Mouse (Mus musculus) MEL (cell line): ENCODE data around the gene Rhof. TPM values are rescaled to one million over a fixed set of nuclear protein-coding genes. Genes with fewer than 3 reads are reported as not detected.
A peak's percentile ranks its signal among the peaks of the same experiment; 100 is the strongest.

ENCODE experiments used
- DNase-seq: peaks from one replicate; pipeline ENCODE4 v3.0.0; 2011; ENCODE audit warnings: low read depth, low spot score
- H3K27ac ChIP-seq: 2 replicates; pipeline ENCODE4 v1.5.1; 2012; ENCODE audit warnings: low read depth, mild to moderate bottlenecking, control low read depth, low read length, moderate library complexity; ENCODE audit not compliant: control insufficient read depth
- H3K27me3 ChIP-seq, 2 experiments: fragments of 150-350 bp in 1 of 2; sonication (generic) in 1 of 2; 2 replicates each; pipeline ENCODE4 v1.6.1; 2012; ENCODE audit warnings: low read length in 2 of 2, mild to moderate bottlenecking in 2 of 2, improper control_type of control experiment in 1 of 2, moderate library complexity in 1 of 2; ENCODE audit not compliant: insufficient read depth in 2 of 2, control insufficient read depth in 1 of 2
- H3K36me3 ChIP-seq, 2 experiments: 2 replicates each; pipeline ENCODE4 v1.6.1; 2012 to 2014; ENCODE audit warnings: low read length in 2 of 2, improper control_type of control experiment in 1 of 2, inconsistent platforms in 1 of 2, mild to moderate bottlenecking in 1 of 2; ENCODE audit not compliant: insufficient read depth in 2 of 2, control insufficient read depth in 1 of 2
- H3K4me1 ChIP-seq, 2 experiments: fragments of 150-350 bp in 1 of 2; sonication (generic) in 1 of 2; 2 replicates each; pipeline ENCODE4 v1.6.1; 2012; ENCODE audit warnings: low read length in 2 of 2, improper control_type of control experiment in 1 of 2, mild to moderate bottlenecking in 1 of 2; ENCODE audit not compliant: insufficient read depth in 2 of 2, control insufficient read depth in 1 of 2
- H3K4me3 ChIP-seq, 2 experiments: fragments of 150-350 bp in 1 of 2; sonication (generic) in 1 of 2; 2 replicates each; pipeline ENCODE4 v1.5.1; 2012; ENCODE audit warnings: low read depth in 2 of 2, low read length in 2 of 2, mild to moderate bottlenecking in 2 of 2, moderate library complexity in 2 of 2, control low read depth in 1 of 2, improper control_type of control experiment in 1 of 2; ENCODE audit not compliant: control insufficient read depth in 1 of 2, insufficient read depth in 1 of 2
- H3K79me2 ChIP-seq: 2 replicates; pipeline ENCODE4 v1.6.1; 2012; ENCODE audit warnings: mild to moderate bottlenecking, low read length, moderate library complexity; ENCODE audit not compliant: control insufficient read depth, poor library complexity, insufficient read depth
- H3K9ac ChIP-seq: 2 replicates; pipeline ENCODE4 v1.6.1; 2012; ENCODE audit warnings: low read depth, mild to moderate bottlenecking, control low read depth, low read length, moderate library complexity; ENCODE audit not compliant: control insufficient read depth, poor library complexity, severe bottlenecking
- H3K9me3 ChIP-seq: fragments of 150-350 bp; sonication (generic); replicated peaks from 2 replicates; pipeline ENCODE4 v1.6.1; 2012; ENCODE audit warnings: mild to moderate bottlenecking, low read length, improper control_type of control experiment, moderate library complexity; ENCODE audit not compliant: insufficient read depth
- CHD1 ChIP-seq: IDR thresholded peaks from 2 replicates; pipeline ENCODE4 v1.6.1; 2012; ENCODE audit warnings: low read depth, mild to moderate bottlenecking, inconsistent platforms, low read length, improper control_type of control experiment
- CTCF ChIP-seq, 3 experiments: IDR thresholded peaks in 2 of 3; conservative IDR thresholded peaks in 1 of 3; 2 replicates each; pipeline ENCODE4 v1.5.1; 2011 to 2012; ENCODE audit warnings: low read length in 3 of 3, low read depth in 2 of 3, mild to moderate bottlenecking in 2 of 3, improper control_type of control experiment in 1 of 3, inconsistent platforms in 1 of 3, mixed read lengths in 1 of 3, moderate library complexity in 1 of 3; ENCODE audit not compliant: control insufficient read depth in 1 of 3, insufficient read depth in 1 of 3, poor library complexity in 1 of 3, severe bottlenecking in 1 of 3
- ETS1 ChIP-seq: IDR thresholded peaks from 2 replicates; pipeline ENCODE4 v1.6.1; 2012; ENCODE audit warnings: low read depth, mild to moderate bottlenecking, inconsistent platforms, low read length, improper control_type of control experiment, moderate library complexity
- JUND ChIP-seq: IDR thresholded peaks from 2 replicates; pipeline ENCODE4 v1.6.1; 2011; ENCODE audit warnings: low read depth, mild to moderate bottlenecking, improper control_type of control experiment, low read length
- KAT2A ChIP-seq: conservative IDR thresholded peaks from 2 replicates; pipeline ENCODE4 v1.6.1; 2012; ENCODE audit warnings: low read depth, low read length, improper control_type of control experiment, inconsistent platforms
- MAX ChIP-seq: IDR thresholded peaks from 2 replicates; pipeline ENCODE4 v1.6.1; 2011; ENCODE audit warnings: low read length, improper control_type of control experiment
- MAZ ChIP-seq: IDR thresholded peaks from 2 replicates; pipeline ENCODE4 v1.6.1; 2012; ENCODE audit warnings: low read depth, mild to moderate bottlenecking, inconsistent platforms, low read length, improper control_type of control experiment
- MEF2A ChIP-seq: IDR thresholded peaks from 2 replicates; pipeline ENCODE4 v1.6.1; 2014; ENCODE audit warnings: low read depth, mild to moderate bottlenecking, inconsistent platforms, low read length, improper control_type of control experiment; ENCODE audit not compliant: poor library complexity, insufficient replicate concordance, severe bottlenecking; ENCODE audit errors: extremely low read depth
- MXI1 ChIP-seq: IDR thresholded peaks from 2 replicates; pipeline ENCODE4 v1.6.1; 2011; ENCODE audit warnings: mild to moderate bottlenecking, low read depth, low read length, improper control_type of control experiment
- MYB ChIP-seq: IDR thresholded peaks from 2 replicates; pipeline ENCODE4 v1.6.1; 2011; ENCODE audit warnings: mild to moderate bottlenecking, low read depth, low read length, improper control_type of control experiment
- MYC ChIP-seq: IDR thresholded peaks from 2 replicates; pipeline ENCODE4 v1.6.1; 2011; ENCODE audit warnings: low read depth, mild to moderate bottlenecking, low read length, improper control_type of control experiment, moderate library complexity
- NELFE ChIP-seq: IDR thresholded peaks from 2 replicates; pipeline ENCODE4 v1.6.1; 2011; ENCODE audit warnings: low read depth, low read length, improper control_type of control experiment
- NRF1 ChIP-seq: IDR thresholded peaks from 2 replicates; pipeline ENCODE4 v1.6.1; 2014; ENCODE audit warnings: low read depth, mild to moderate bottlenecking, inconsistent platforms, low read length, improper control_type of control experiment, moderate library complexity; ENCODE audit not compliant: poor library complexity, insufficient read depth, severe bottlenecking
- POLR2AphosphoS5 ChIP-seq: IDR thresholded peaks from 2 replicates; pipeline ENCODE4 v1.6.1; 2012; ENCODE audit warnings: low read depth, borderline replicate concordance, mild to moderate bottlenecking, inconsistent platforms, low read length, moderate library complexity, mixed read lengths
- RAD21 ChIP-seq: IDR thresholded peaks from 2 replicates; pipeline ENCODE4 v1.6.1; 2011; ENCODE audit warnings: mild to moderate bottlenecking, low read depth, low read length, improper control_type of control experiment
- SIN3A ChIP-seq: IDR thresholded peaks from 2 replicates; pipeline ENCODE4 v1.6.1; 2012; ENCODE audit warnings: low read length, improper control_type of control experiment, inconsistent platforms
- SMC3 ChIP-seq: IDR thresholded peaks from 2 replicates; pipeline ENCODE4 v1.6.1; 2011; ENCODE audit warnings: low read depth, low read length, improper control_type of control experiment
- TAL1 ChIP-seq: IDR thresholded peaks from 2 replicates; pipeline ENCODE4 v1.6.1; 2012; ENCODE audit warnings: mild to moderate bottlenecking, inconsistent platforms, low read length, moderate library complexity, mixed read lengths
- UBTF ChIP-seq: IDR thresholded peaks from 2 replicates; pipeline ENCODE4 v1.6.1; 2012; ENCODE audit warnings: low read depth, mild to moderate bottlenecking, inconsistent platforms, low read length, improper control_type of control experiment, moderate library complexity, borderline replicate concordance; ENCODE audit not compliant: insufficient read depth
- USF2 ChIP-seq, 2 experiments: IDR thresholded peaks; 2 replicates each; pipeline ENCODE4 v1.6.1; 2011 to 2012; ENCODE audit warnings: improper control_type of control experiment in 2 of 2, low read length in 2 of 2, borderline replicate concordance in 1 of 2, inconsistent platforms in 1 of 2, low read depth in 1 of 2, mild to moderate bottlenecking in 1 of 2; ENCODE audit not compliant: insufficient read depth in 1 of 2
- ZC3H11A ChIP-seq: IDR thresholded peaks from 2 replicates; pipeline ENCODE4 v1.6.1; 2012; ENCODE audit warnings: low read depth, mild to moderate bottlenecking, inconsistent platforms, low read length, improper control_type of control experiment
- ZKSCAN1 ChIP-seq: IDR thresholded peaks from 2 replicates; pipeline ENCODE4 v1.6.1; 2012; ENCODE audit warnings: low read depth, mild to moderate bottlenecking, inconsistent platforms, low read length, improper control_type of control experiment, moderate library complexity
- ZMIZ1 ChIP-seq: IDR thresholded peaks from 2 replicates; pipeline ENCODE4 v1.6.1; 2012; ENCODE audit warnings: low read depth, mild to moderate bottlenecking, inconsistent platforms, low read length, improper control_type of control experiment, moderate library complexity
- ZNF384 ChIP-seq: IDR thresholded peaks from 2 replicates; pipeline ENCODE4 v1.6.1; 2012; ENCODE audit warnings: low read depth, mild to moderate bottlenecking, inconsistent platforms, low read length, improper control_type of control experiment
- polyA plus RNA-seq, 2 experiments: library from polyadenylated mRNA; stranded (reverse) in 1 of 2; unstranded in 1 of 2; fragments of >175 nt in 1 of 2; fragments of >200 nt in 1 of 2; gene quantifications; 2 replicates each; pipeline versions ENCODE4 v1.2.1 to v1.2.4; 2012; ENCODE audit warnings: low replicate concordance in 2 of 2, low read depth in 1 of 2; ENCODE audit not compliant: insufficient read length in 2 of 2, insufficient read depth in 1 of 2, missing spikeins in 1 of 2
- total RNA-seq: library from RNA; depleted of rRNA; stranded (reverse); fragments of 300-350 nt; gene quantifications from 2 replicates; pipeline ENCODE4 v1.2.3, GENCODE M21; 2012

Rhof gene
- total and polyA plus RNA-seq, 3 experiments: 2.5 to 10.4 TPM; not detected in 1

- Histone ChIP-seq H3K27me3 (no peaks in the 10 kb centered on the region), H3K36me3 (no peaks in the 10 kb centered on the region), H3K9me3 (no peaks in the 10 kb centered on the region), H3K27ac (no peak overlapping the region), H3K9ac (no peak overlapping the region), H3K79me2 (no peaks in the 10 kb centered on the region), H3K4me3 (no peak overlapping the region), H3K4me1 (no peaks in the 10 kb centered on the region)
- TF ChIP-seq MYC (no peak), POLR2AphosphoS5 (no peak), MXI1 (no peak), USF2 (IDR thresholded peaks at IDR 0.05; ENCODE audit: borderline replicate concordance in 1 of 2, insufficient read depth in 1 of 2, low read depth in 1 of 2, low read length in 2 of 2) (no peak), MEF2A (no peak), MAZ (no peak), NRF1 (no peak), UBTF (no peak), TAL1 (no peak), CHD1 (no peak), JUND (no peak), MYB (no peak), NELFE (no peak), KAT2A (no peak), ZNF384 (no peak), ZMIZ1 (no peak), ETS1 (no peak), ZKSCAN1 (no peak)
- DNase-seq: no peak
Observed at GRCm38 (mm10) chr5:123117773-123118172, 14.7 kb downstream of the Rhof start.

GRCm38 (mm10) chr5:123117257-123117656, 15.2 kb downstream of the Rhof start:
- peak; percentile 76 for DNase-seq

More at GRCm38 (mm10) chr5:123117257-123117656, 15.2 kb downstream of the Rhof start:
- no peak overlapping the region for H3K9ac ChIP-seq
- H3K36me3 ChIP-seq: no peaks in the 10 kb centered on the region
- H3K4me3 ChIP-seq: no peak overlapping the region
- H3K27me3 ChIP-seq: no peaks in the 10 kb centered on the region
- TF ChIP-seq MAX: no peak
- TF ChIP-seq JUND: no peak
- TF ChIP-seq RAD21: peak; percentile 84
- peak; percentile 97 for TF ChIP-seq SMC3
- TF ChIP-seq SIN3A: peak; percentile 38; the same call in 1 of the 2 replicates
- TF ChIP-seq CTCF (IDR thresholded peaks at IDR 0.05 in 2 of 3, conservative IDR thresholded peaks at IDR 0.05 in 1 of 3; ENCODE audit: control insufficient read depth in 1 of 3, insufficient read depth in 1 of 3, low read depth in 2 of 3, low read length in 3 of 3, poor library complexity in 1 of 3, severe bottlenecking in 1 of 3): peak; percentile 73 to 97 (median 95)
- TF ChIP-seq ZC3H11A: peak; percentile 85
- TF ChIP-seq MYC: 0 out of 2 replicates have a peak, but pooled peaks have one; percentile 35
- TF ChIP-seq MXI1: 0 out of 2 replicates have a peak, but pooled peaks have one; percentile 23
- H3K79me2 ChIP-seq: no peaks in the 10 kb centered on the region
- no peaks in the 10 kb centered on the region for H3K9me3 ChIP-seq
- no peak overlapping the region for H3K27ac ChIP-seq
- no peaks in the 10 kb centered on the region for H3K4me1 ChIP-seq
